In genomic region chr11:52227466-52228226, GRCm38 (mm10) we compare ENCODE assay signal across 38 mouse cellular contexts. TPM values are rescaled to one million over a fixed set of nuclear protein-coding genes. Genes with fewer than 3 reads are reported as not detected.
DNase-seq lines count a peak whose midpoint lies in the region; TF ChIP-seq lines count a peak whose summit lies in the region.
"Had no signal": no experiment of that assay in that cellular context is flagged by ENCODE, and none has a peak within 500 bp of the region (broad histone marks: within the 10 kb centered on the region; RNA-seq: fewer than 3 reads in every experiment).

No protein-coding gene starts in this region.

- intact Hi-C loops in gastrocnemius, adult 2 months (cut with DNase I): loop anchor here (10.0 kb wide), 1 partner anchor 117 kb away; no protein-coding TSS in a partner anchor
- intact Hi-C loops in heart, postnatal 36 days (cut with DNase I): no loop called here

- TF ChIP-seq RAD21 in MEL (IDR thresholded peaks at IDR 0.05; ENCODE audit: low read depth, low read length): no peak

- no peak for TF ChIP-seq EP300 in MEL (IDR thresholded peaks at IDR 0.05; ENCODE audit: low read depth in 1 of 2, low read length in 2 of 2)

- no peak overlapping the region for H3K4me3 ChIP-seq in testis, adult 2 months (ENCODE audit: control insufficient read depth, low read depth, low read length)
- no peak overlapping the region for H3K4me3 ChIP-seq in MEL (ENCODE audit: control insufficient read depth in 1 of 2, insufficient read depth in 1 of 2, low read depth in 2 of 2, low read length in 2 of 2)
- H3K4me3 ChIP-seq in gastrocnemius, adult 2 months: no peak overlapping the region
- H3K4me3 ChIP-seq: embryonic facial prominence, embryonic 13.5 days; erythroblast, embryonic 14.5 days; limb, embryonic 12.5 days; liver, embryonic 15.5 days; stomach, embryonic 15.5 days had no signal

- no peaks in the 10 kb centered on the region for H3K9me3 ChIP-seq in MEL (replicated peaks; ENCODE audit: insufficient read depth, low read length)
- H3K9me3 ChIP-seq: embryonic facial prominence, embryonic 13.5 days; limb, embryonic 12.5 days; liver, embryonic 15.5 days; stomach, embryonic 15.5 days had no signal

- no peaks in the 10 kb centered on the region for H3K36me3 ChIP-seq in testis, adult 2 months (ENCODE audit: control insufficient read depth, insufficient read depth, low read length)
- peaks cover 0 to 15% of the 10 kb centered on the region in 2 experiments; a peak in 2 of 4 replicates for H3K36me3 ChIP-seq in MEL (ENCODE audit: control insufficient read depth in 1 of 2, insufficient read depth in 2 of 2, low read length in 2 of 2)
- H3K36me3 ChIP-seq: embryonic facial prominence, embryonic 13.5 days; limb, embryonic 12.5 days; liver, embryonic 15.5 days; stomach, embryonic 15.5 days had no signal

- H3K27ac ChIP-seq in testis, adult 2 months (ENCODE audit: control insufficient read depth, insufficient read depth, low read depth, low read length): peak overlapping the region; percentile 49; the same call in 1 of the 2 replicates
- H3K27ac ChIP-seq in MEL (ENCODE audit: control insufficient read depth, low read depth, low read length): no peak overlapping the region
- H3K27ac ChIP-seq in gastrocnemius, adult 2 months: no peak overlapping the region
- H3K27ac ChIP-seq: embryonic facial prominence, embryonic 13.5 days; hindbrain, embryonic 14.5 days; limb, embryonic 12.5 days; liver, embryonic 15.5 days; stomach, embryonic 15.5 days had no signal

- H3K79me2 ChIP-seq in MEL (ENCODE audit: control insufficient read depth, insufficient read depth, low read length, poor library complexity): peaks cover 10% of the 10 kb centered on the region

- no peak for TF ChIP-seq POLR2A in testis, adult 2 months (IDR thresholded peaks at IDR 0.05; ENCODE audit: control insufficient read depth, low read depth, low read length)
- no peak for TF ChIP-seq POLR2A in MEL (IDR thresholded peaks at IDR 0.05; ENCODE audit: control insufficient read depth in 1 of 2, insufficient read depth in 1 of 2, low read depth in 1 of 2, low read length in 2 of 2, poor library complexity in 1 of 2)

- H3K4me1 ChIP-seq in testis, adult 2 months (ENCODE audit: control insufficient read depth, insufficient read depth, low read length): peaks cover 8% of the 10 kb centered on the region
- peaks cover 15 to 26% of the 10 kb centered on the region in 2 experiments for H3K4me1 ChIP-seq in MEL (ENCODE audit: control insufficient read depth in 1 of 2, insufficient read depth in 2 of 2, low read length in 2 of 2)

- no peaks in the 10 kb centered on the region for H3K27me3 ChIP-seq in testis, adult 2 months (ENCODE audit: control insufficient read depth, insufficient read depth, low read length)
- no peaks in the 10 kb centered on the region for H3K27me3 ChIP-seq in MEL (ENCODE audit: control insufficient read depth in 1 of 2, insufficient read depth in 2 of 2, low read length in 2 of 2)
- H3K27me3 ChIP-seq: stomach, embryonic 15.5 days had no signal

- DNase-seq in testis, postnatal 10 days (ENCODE audit: low spot score): no peak
- peak; percentile 9 for DNase-seq in MEL (ENCODE audit: low read depth, low spot score)
- DNase-seq in adrenal gland, postnatal 10 days: peak; percentile 61
- no peak for DNase-seq in kidney, adult 11 months
- no peak for DNase-seq in gastrocnemius, adult 2 months
- DNase-seq in heart, postnatal 36 days: no peak
- DNase-seq: B cell, adult 2 months; cerebellum, adult 11-12 months; cerebellum, adult 9-11 months; embryo, embryonic 11 days; gastrocnemius, postnatal 25 days; heart, adult 18-20 months; kidney, postnatal 10 days; lung, embryonic 14.5 days; lung, postnatal 14 days; right cerebral cortex, postnatal 25 days; thymus, adult 2 months; thymus, postnatal 36 days had no signal

- no peak for TF ChIP-seq CTCF in testis, adult 2 months (IDR thresholded peaks at IDR 0.05; ENCODE audit: control insufficient read depth, insufficient read depth, insufficient replicate concordance, low read depth, low read length)
- no peak for TF ChIP-seq CTCF in MEL (IDR thresholded peaks at IDR 0.05 in 2 of 3, conservative IDR thresholded peaks at IDR 0.05 in 1 of 3; ENCODE audit: control insufficient read depth in 1 of 3, insufficient read depth in 1 of 3, low read depth in 2 of 3, low read length in 3 of 3, poor library complexity in 1 of 3, severe bottlenecking in 1 of 3)
- TF ChIP-seq CTCF in gastrocnemius, adult 2 months (IDR thresholded peaks at IDR 0.05): no peak

- no peak overlapping the region for H3K9ac ChIP-seq in MEL (ENCODE audit: control insufficient read depth, low read depth, low read length, poor library complexity, severe bottlenecking)
- H3K9ac ChIP-seq: embryonic facial prominence, embryonic 13.5 days; hindbrain, embryonic 14.5 days; limb, embryonic 12.5 days; liver, embryonic 15.5 days; lung, embryonic 14.5 days; stomach, embryonic 15.5 days had no signal

TF ChIP-seq in MEL, 35 proteins besides CTCF, POLR2A, EP300 and RAD21:
- TF ChIP-seq MAX (IDR thresholded peaks at IDR 0.05; ENCODE audit: low read length): no peak
- TF ChIP-seq SIN3A (IDR thresholded peaks at IDR 0.05; ENCODE audit: low read length): no peak
- TF ChIP-seq GABPA (IDR thresholded peaks at IDR 0.05; ENCODE audit: low read depth, low read length): no peak
- no peak for TF ChIP-seq MYB (IDR thresholded peaks at IDR 0.05; ENCODE audit: low read depth, low read length)
- no peak for TF ChIP-seq MAFK (IDR thresholded peaks at IDR 0.05; ENCODE audit: borderline replicate concordance, low read depth, low read length)
- no peak for TF ChIP-seq JUND (IDR thresholded peaks at IDR 0.05; ENCODE audit: low read depth, low read length)
- no peak for TF ChIP-seq ZKSCAN1 (IDR thresholded peaks at IDR 0.05; ENCODE audit: low read depth, low read length)

RNA-seq across cellular contexts. Expression of gene Skp1a, which starts 4.1 kb away (rescaled TPM):
- polyA plus RNA-seq in testis, adult 2 months (2012; rRNA removed): 89.0 and 95.9 TPM in 2 replicates
- 414 and 445 TPM in 2 replicates for total RNA-seq in MEL (2012; rRNA removed)
- polyA plus RNA-seq in MEL (2012; ENCODE audit: insufficient read depth in 1 of 2, insufficient read length in 2 of 2, low read depth in 1 of 2, low replicate concordance in 2 of 2, missing spikeins in 1 of 2): 1,000 to 10,000 TPM in 1 of 2 experiments, 100 to 1,000 TPM in 1; 169 to 1,533 TPM
- 100 to 1,000 TPM; 309 to 323 TPM for total RNA-seq in adrenal gland, postnatal 10 days (2021)
- total RNA-seq in gastrocnemius, adult 2 months (2021): 100 to 1,000 TPM; 269 to 292 TPM
- total RNA-seq in heart, postnatal 36 days (2021): 100 to 1,000 TPM; 241 to 246 TPM

RNA-seq across cellular contexts. Expression of gene Olfr1371, which starts 13.9 kb away (rescaled TPM):
- 0.28 TPM in 1 of 2 replicates, not detected in the other for polyA plus RNA-seq in testis, adult 2 months (2012; rRNA removed)
- not detected in 2 replicates for total RNA-seq in MEL (2012; rRNA removed)
- not detected for polyA plus RNA-seq in MEL (2012; ENCODE audit: insufficient read depth in 1 of 2, insufficient read length in 2 of 2, low read depth in 1 of 2, low replicate concordance in 2 of 2, missing spikeins in 1 of 2)
- not detected for total RNA-seq in adrenal gland, postnatal 10 days (2021)
- total RNA-seq in gastrocnemius, adult 2 months (2021): not detected
- not detected for total RNA-seq in heart, postnatal 36 days (2021)
- total RNA-seq: gastrocnemius, postnatal 25 days; heart, adult 18-20 months; hematopoietic stem cell, adult 5-6 weeks; layer of hippocampus, postnatal 10 days; left cerebral cortex, adult 18-20 months; left cerebral cortex, postnatal 14 days; neutrophil, adult 5-6 weeks had no signal
- polyA plus RNA-seq: embryonic facial prominence, embryonic 13.5 days; erythroblast, embryonic 14.5 days; forebrain, embryonic 11.5 days; forebrain, embryonic 16.5 days; heart, embryonic 11.5 days; heart, embryonic 16.5 days; hindbrain, embryonic 14.5 days; kidney, adult 2 months; limb, embryonic 12.5 days; liver, adult 2 months; liver, embryonic 15.5 days; lung, embryonic 14.5 days; midbrain, embryonic 16.5 days; neural tube, embryonic 11.5 days; stomach, embryonic 15.5 days had no signal

RNA-seq across cellular contexts. Expression of gene Tcf7, which starts 55.2 kb away (rescaled TPM):
- 8.3 and 9.0 TPM in 2 replicates for polyA plus RNA-seq in testis, adult 2 months (2012; rRNA removed)
- total RNA-seq in MEL (2012; rRNA removed): 0.12 and 0.29 TPM in 2 replicates
- polyA plus RNA-seq in MEL (2012; ENCODE audit: insufficient read depth in 1 of 2, insufficient read length in 2 of 2, low read depth in 1 of 2, low replicate concordance in 2 of 2, missing spikeins in 1 of 2): 1 to 10 TPM in 1 of 2 experiments, not detected in 1; 2.3 TPM
- total RNA-seq in adrenal gland, postnatal 10 days (2021): 10 to 100 TPM; 41.7 to 42.2 TPM
- total RNA-seq in gastrocnemius, adult 2 months (2021): under 1 TPM; 0.31 to 0.59 TPM
- 1 to 10 TPM in 1 of 2 experiments, under 1 TPM in 1; 0.65 to 1.2 TPM for total RNA-seq in heart, postnatal 36 days (2021)

Comparison
In these comparisons a context has a peak if more than half of its experiments do, and no peak if none do; other contexts are left out.
1. DNase-seq: peak in MEL (single experiment) and adrenal gland, postnatal 10 days (single experiment); none in testis, postnatal 10 days (single experiment), kidney, adult 11 months (single experiment), gastrocnemius, adult 2 months (single experiment) and heart, postnatal 36 days (0 of 2).
2. RNA of gene Tcf7, which starts 55.2 kb away (total RNA-seq): 41.7 to 42.2 TPM in adrenal gland, postnatal 10 days; 0.65 to 1.2 TPM in heart, postnatal 36 days, 0.31 to 0.59 TPM in gastrocnemius, adult 2 months and 0.12 to 0.29 TPM in MEL; every median in the first group is over 10 times any median in the second.